Mouse (Mus musculus) intestine, embryonic 15.5 days (tissue): ENCODE measurements around the gene Pex11a. TPM values are rescaled to one million over a fixed set of nuclear protein-coding genes. Genes with fewer than 3 reads are reported as not detected.

Source experiments
- ATAC-seq: fragments of 200-750 bp; cut with Nextera tagmentation; 2 replicates; pipeline ENCODE4 v1.8.0; 2017; ENCODE audit warnings: moderate TSS enrichment, moderate library complexity
- H3K27ac ChIP-seq: fragments of 300-500 bp; sonication (generic); 2 replicates; pipeline ENCODE4 v1.5.1; 2015; ENCODE audit warnings: mild to moderate bottlenecking, inconsistent platforms
- H3K27me3 ChIP-seq: fragments of 300-500 bp; sonication (generic); replicated peaks from 2 replicates; pipeline ENCODE4 v1.6.1; 2015; ENCODE audit warnings: inconsistent platforms
- H3K36me3 ChIP-seq: fragments of 300-500 bp; sonication (generic); 2 replicates; pipeline ENCODE4 v1.6.1; 2015; ENCODE audit warnings: inconsistent platforms
- H3K4me1 ChIP-seq: fragments of 300-500 bp; sonication (generic); replicated peaks from 2 replicates; pipeline ENCODE4 v1.6.1; 2015; ENCODE audit warnings: inconsistent platforms
- H3K4me2 ChIP-seq: fragments of 300-500 bp; sonication (generic); replicated peaks from 2 replicates; pipeline ENCODE4 v1.6.1; 2015; ENCODE audit warnings: mild to moderate bottlenecking, inconsistent platforms
- H3K4me3 ChIP-seq: fragments of 300-500 bp; sonication (generic); replicated peaks from 2 replicates; pipeline ENCODE4 v1.5.1; 2015; ENCODE audit warnings: inconsistent platforms
- H3K9ac ChIP-seq: fragments of 300-500 bp; sonication (generic); 2 replicates; pipeline ENCODE4 v1.6.1; 2015; ENCODE audit warnings: inconsistent platforms
- H3K9me3 ChIP-seq: fragments of 300-500 bp; sonication (generic); 2 replicates; pipeline ENCODE4 v1.6.1; 2016; ENCODE audit warnings: inconsistent platforms
- WGBS: fragments of 180-500 bp; shearing (Covaris S2); methylation state at CpG from one replicate; pipeline ENCODE4 v1.1.7; 2015; 5-methylcytosine and 5-hydroxymethylcytosine counted together
- polyA plus RNA-seq: library from polyadenylated mRNA; unstranded; fragments of >200 nt; fragmentation: Nextera tagmentation; extraction: Ambion mirVana; gene quantifications from 2 replicates; pipeline ENCODE4 v1.2.1, GENCODE M21; 2015

Gene Pex11a
- polyA plus RNA-seq, 1 experiment from 2014 or later = 9.6 TPM

DNA sequence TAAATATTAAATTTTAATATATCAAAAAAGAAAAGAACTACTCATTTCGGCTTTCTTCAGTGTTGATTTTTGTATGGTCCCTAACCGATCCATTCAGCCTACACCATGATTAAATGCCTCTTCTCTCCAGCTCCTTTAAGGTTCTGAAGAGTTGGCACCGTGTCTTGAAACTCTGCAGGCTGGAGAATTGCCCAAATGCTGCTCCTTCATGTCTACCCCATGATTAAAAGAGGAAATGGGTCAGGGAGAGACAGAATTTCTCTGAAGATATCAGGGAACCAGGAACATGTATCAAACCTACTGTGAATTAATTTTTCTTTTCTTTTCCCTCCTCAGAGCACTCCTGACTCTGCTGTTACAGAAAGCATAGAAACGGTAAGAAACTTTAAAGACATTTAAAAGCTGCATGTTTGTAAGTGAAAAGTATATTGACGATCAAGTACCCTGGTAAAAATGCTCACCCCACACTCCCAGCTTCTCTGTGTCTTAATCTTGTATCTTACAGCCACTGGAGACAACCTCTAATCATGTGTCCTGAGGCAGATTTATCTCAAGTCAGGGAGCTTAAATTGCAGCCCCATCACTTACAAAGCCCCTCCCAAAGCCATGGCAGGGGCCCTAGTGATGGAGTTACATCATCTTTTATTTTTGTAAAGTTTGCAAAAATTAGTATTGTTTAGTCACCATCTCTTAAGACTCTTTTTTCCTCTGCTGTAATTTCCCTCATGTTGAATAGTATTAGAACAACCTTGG, 18.4 kb upstream of the Pex11a start:
- no peak for ATAC-seq
- 68% methylated on average over 5 of the region's 5 CpGs for WGBS
- Histone ChIP-seq H3K9ac (no peak overlapping the region), H3K4me3 (no peak overlapping the region), H3K4me2 (no peak overlapping the region), H3K9me3 (no peaks in the 10 kb centered on the region), H3K27me3 (no peaks in the 10 kb centered on the region; the same call in 1 of the 2 replicates), H3K27ac (no peak overlapping the region), H3K4me1 (no peaks in the 10 kb centered on the region), H3K36me3 (no peaks in the 10 kb centered on the region)

- no peaks in the 10 kb centered on the region; the same call in 1 of the 2 replicates for H3K27me3 ChIP-seq
- no peaks in the 10 kb centered on the region for H3K36me3 ChIP-seq
Measured at GRCm38 (mm10) chr7:79759766-79760165, 16.8 kb upstream of the Pex11a start.

DNA sequence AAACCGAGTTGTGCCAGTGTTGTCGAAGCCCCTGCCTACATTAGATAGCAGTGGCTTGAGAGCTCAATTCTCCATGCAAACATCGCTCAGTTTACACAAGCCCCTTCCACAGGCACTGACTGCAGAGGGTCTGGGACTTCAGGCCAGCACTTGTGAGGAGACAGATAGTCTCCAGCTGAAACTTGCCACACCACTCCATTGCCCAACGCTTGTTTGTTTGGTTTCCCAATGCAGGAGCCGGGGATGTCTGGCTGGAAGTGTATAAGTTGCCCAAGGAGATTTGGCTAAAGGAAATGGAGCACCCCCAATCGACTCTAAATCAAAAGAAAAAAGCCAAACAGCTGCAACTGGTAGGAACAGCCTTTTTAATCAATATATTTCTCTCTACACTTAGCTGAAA, 15.2 kb upstream of the Pex11a start:
- H3K4me3 ChIP-seq = no peak overlapping the region
- no peak overlapping the region for H3K27ac ChIP-seq
- H3K9ac ChIP-seq = no peak overlapping the region
- no peak for ATAC-seq
- H3K9me3 ChIP-seq = no peaks in the 10 kb centered on the region
- no peaks in the 10 kb centered on the region; the same call in 1 of the 2 replicates for H3K27me3 ChIP-seq
- no peaks in the 10 kb centered on the region for H3K4me1 ChIP-seq
- WGBS = 40% methylated on average over 6 of the region's 6 CpGs
- no peak overlapping the region for H3K4me2 ChIP-seq
- H3K36me3 ChIP-seq = no peaks in the 10 kb centered on the region

More at GRCm38 (mm10) chr7:79759766-79760165, 16.8 kb upstream of the Pex11a start:
- H3K4me3 ChIP-seq = no peak overlapping the region
- H3K4me1 ChIP-seq = no peaks in the 10 kb centered on the region
- ATAC-seq = no peak
- no peak overlapping the region for H3K9ac ChIP-seq
- no peak overlapping the region for H3K27ac ChIP-seq
- no peak overlapping the region for H3K4me2 ChIP-seq
- H3K9me3 ChIP-seq = no peaks in the 10 kb centered on the region

GRCm38 (mm10) chr7:79756334-79756733, 13.4 kb upstream of the Pex11a start:
- no peak for ATAC-seq
- Histone ChIP-seq H3K4me1 (no peaks in the 10 kb centered on the region), H3K4me3 (no peak overlapping the region), H3K27me3 (no peaks in the 10 kb centered on the region; the same call in 1 of the 2 replicates), H3K27ac (no peak overlapping the region), H3K36me3 (no peaks in the 10 kb centered on the region), H3K4me2 (no peak overlapping the region), H3K9ac (no peak overlapping the region), H3K9me3 (no peaks in the 10 kb centered on the region)
- WGBS = 49% methylated on average over 2 of the region's 2 CpGs

GRCm38 (mm10) chr7:79749511-79749910, 6.6 kb upstream of the Pex11a start:
- WGBS = 87% methylated on average over 6 of the region's 6 CpGs
- H3K36me3 ChIP-seq = no peaks in the 10 kb centered on the region

DNA sequence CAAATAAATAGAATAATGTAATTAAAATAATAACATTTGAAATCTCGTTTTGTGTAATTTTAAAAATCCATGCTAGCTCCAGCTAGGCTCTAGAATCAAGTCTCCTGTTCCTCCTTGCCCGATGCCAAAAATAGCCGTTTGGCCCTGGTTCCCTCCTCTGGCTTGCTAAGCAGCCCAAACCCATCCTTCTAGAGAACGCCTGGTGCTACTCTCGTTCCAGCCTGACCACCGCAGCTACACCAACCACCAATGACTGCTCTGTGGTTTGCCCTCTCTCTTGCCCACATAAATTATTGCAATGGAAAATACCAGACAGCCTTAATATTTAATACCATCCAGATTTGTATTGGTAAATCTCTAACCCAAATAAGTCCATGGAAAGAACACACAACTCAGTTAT, 4.7 kb upstream of the Pex11a start:
- Histone ChIP-seq H3K27ac (no peak overlapping the region), H3K4me2 (no peak overlapping the region), H3K4me3 (no peak overlapping the region), H3K27me3 (no peaks in the 10 kb centered on the region), H3K9me3 (no peaks in the 10 kb centered on the region), H3K36me3 (no peaks in the 10 kb centered on the region), H3K4me1 (0 out of 2 replicates have a peak, but pooled peaks cover 2% of the 10 kb centered on the region), H3K9ac (no peak overlapping the region)
- WGBS = 82% methylated on average over 6 of the region's 6 CpGs
- no peak for ATAC-seq

More at GRCm38 (mm10) chr7:79749511-79749910, 6.6 kb upstream of the Pex11a start:
- ATAC-seq = no peak
- H3K9me3 ChIP-seq = no peaks in the 10 kb centered on the region
- no peak overlapping the region for H3K4me3 ChIP-seq
- no peaks in the 10 kb centered on the region for H3K27me3 ChIP-seq
- no peak overlapping the region for H3K9ac ChIP-seq
- no peak overlapping the region for H3K4me2 ChIP-seq
- no peaks in the 10 kb centered on the region for H3K4me1 ChIP-seq
- H3K27ac ChIP-seq = no peak overlapping the region

GRCm38 (mm10) chr7:79744585-79744984, 1.7 kb upstream of the Pex11a start:
- Histone ChIP-seq H3K4me2 (no peak overlapping the region), H3K27me3 (no peaks in the 10 kb centered on the region), H3K4me1 (0 out of 2 replicates have a peak, but pooled peaks cover 2% of the 10 kb centered on the region), H3K27ac (no peak overlapping the region), H3K9me3 (no peaks in the 10 kb centered on the region), H3K4me3 (no peak overlapping the region), H3K9ac (no peak overlapping the region), H3K36me3 (no peaks in the 10 kb centered on the region)
- ATAC-seq = no peak
- WGBS = 71% methylated on average over 5 of the region's 5 CpGs

DNA sequence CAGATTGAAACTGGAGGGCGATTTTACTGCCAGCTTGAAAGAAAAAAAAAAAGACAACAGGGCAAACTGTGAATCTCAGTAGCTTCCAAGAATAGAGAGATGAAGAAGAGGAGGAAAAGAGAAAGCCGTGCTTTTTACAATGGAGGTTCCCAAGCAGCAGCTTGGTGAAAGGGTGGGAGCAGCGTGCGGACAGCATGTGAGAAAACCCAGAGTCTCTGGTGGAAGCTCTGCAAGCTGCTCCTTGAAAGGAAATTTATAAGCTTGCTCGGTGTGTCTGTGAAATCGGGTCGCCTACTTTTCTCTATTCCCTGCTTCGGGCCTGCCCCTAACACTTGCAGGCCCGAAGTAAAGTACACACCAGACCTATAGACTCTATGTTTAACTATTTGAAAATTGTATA, 1.1 kb upstream of the Pex11a start:
- Histone ChIP-seq H3K27me3 (no peaks in the 10 kb centered on the region), H3K4me2 (no peak overlapping the region), H3K36me3 (no peaks in the 10 kb centered on the region), H3K9me3 (no peaks in the 10 kb centered on the region), H3K4me3 (no peak overlapping the region), H3K9ac (no peak overlapping the region), H3K4me1 (0 out of 2 replicates have a peak, but pooled peaks cover 2% of the 10 kb centered on the region), H3K27ac (no peak overlapping the region)
- WGBS = 76% methylated on average over 9 of the region's 9 CpGs
- ATAC-seq = no peak

GRCm38 (mm10) chr7:79742277-79742658, 663 bp downstream of the Pex11a start:
- Histone ChIP-seq H3K4me3 (peak overlapping the region; percentile 60), H3K9ac (peak overlapping the region; percentile 55), H3K36me3 (peaks cover 3% of the 10 kb centered on the region; the same call in 1 of the 2 replicates), H3K27me3 (no peaks in the 10 kb centered on the region), H3K4me2 (peak overlapping the region; percentile 87), H3K27ac (no peak overlapping the region), H3K9me3 (no peaks in the 10 kb centered on the region), H3K4me1 (0 out of 2 replicates have a peak, but pooled peaks cover 2% of the 10 kb centered on the region)
- 13% methylated on average over 11 of the region's 11 CpGs for WGBS
- no peak for ATAC-seq

DNA sequence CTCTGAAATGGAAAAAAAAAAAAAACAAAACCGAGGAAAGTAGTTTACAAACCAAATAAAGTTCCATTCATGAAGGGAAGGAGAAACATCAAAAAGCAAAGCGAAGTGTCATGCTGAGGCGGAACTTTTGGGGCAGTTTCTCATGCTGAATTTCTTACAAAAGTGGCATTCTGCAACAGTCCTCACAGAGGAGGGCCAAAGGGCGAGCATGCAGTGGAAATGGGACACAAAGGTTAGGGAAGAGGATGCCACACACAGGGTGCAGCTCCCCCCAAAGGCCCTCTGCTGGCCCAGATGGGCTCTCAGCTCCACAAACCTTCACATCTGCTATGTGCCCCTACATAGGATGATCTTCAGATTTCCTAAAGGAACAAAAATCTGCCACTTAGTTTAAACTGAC, 2.7 kb downstream of the Pex11a start:
- no peak overlapping the region for H3K9ac ChIP-seq
- H3K9me3 ChIP-seq = no peaks in the 10 kb centered on the region
- H3K4me2 ChIP-seq = no peak overlapping the region
- H3K27ac ChIP-seq = no peak overlapping the region
- ATAC-seq = no peak
- H3K27me3 ChIP-seq = no peaks in the 10 kb centered on the region
- WGBS = 80% methylated on average over 4 of the region's 4 CpGs
- peaks cover 3% of the 10 kb centered on the region; the same call in 1 of the 2 replicates for H3K36me3 ChIP-seq
- 0 out of 2 replicates have a peak, but pooled peaks cover 2% of the 10 kb centered on the region for H3K4me1 ChIP-seq
- H3K4me3 ChIP-seq = no peak overlapping the region

GRCm38 (mm10) chr7:79738913-79739312, 4.0 kb downstream of the Pex11a start:
- no peak for ATAC-seq
- H3K4me3 ChIP-seq = no peak overlapping the region
- H3K27ac ChIP-seq = no peak overlapping the region
- H3K36me3 ChIP-seq = peaks cover 3% of the 10 kb centered on the region; the same call in 1 of the 2 replicates
- 0 out of 2 replicates have a peak, but pooled peaks cover 9% of the 10 kb centered on the region for H3K4me1 ChIP-seq
- WGBS = 93% methylated on average over 2 of the region's 2 CpGs
- H3K27me3 ChIP-seq = no peaks in the 10 kb centered on the region
- H3K4me2 ChIP-seq = no peak overlapping the region
- H3K9ac ChIP-seq = no peak overlapping the region
- H3K9me3 ChIP-seq = no peaks in the 10 kb centered on the region

DNA sequence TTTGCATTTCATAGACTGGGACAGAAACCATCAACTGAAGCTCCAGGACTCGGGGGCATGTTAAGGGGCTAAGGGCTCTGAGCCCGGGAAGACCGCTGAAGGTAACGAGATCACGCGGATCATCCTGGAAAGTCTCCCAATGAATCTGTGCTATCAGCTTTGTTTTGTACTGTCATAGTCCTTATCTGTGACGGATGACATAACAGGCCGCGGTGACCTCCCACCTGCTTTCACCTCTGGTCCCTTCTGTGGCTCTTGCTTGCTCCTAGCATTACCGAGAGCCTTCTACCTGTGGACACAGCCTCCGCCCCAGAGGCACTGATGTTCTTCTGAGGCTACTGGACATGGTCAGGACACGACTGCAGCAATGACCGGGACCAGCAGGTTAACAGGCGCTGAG, 6.4 kb downstream of the Pex11a start:
- no peak overlapping the region for H3K27ac ChIP-seq
- no peaks in the 10 kb centered on the region for H3K27me3 ChIP-seq
- no peak overlapping the region for H3K4me3 ChIP-seq
- H3K4me1 ChIP-seq = 0 out of 2 replicates have a peak, but pooled peaks cover 8% of the 10 kb centered on the region
- WGBS = 88% methylated on average over 14 of the region's 14 CpGs
- no peak overlapping the region for H3K9ac ChIP-seq
- H3K4me2 ChIP-seq = no peak overlapping the region
- ATAC-seq = no peak
- no peaks in the 10 kb centered on the region for H3K9me3 ChIP-seq
- H3K36me3 ChIP-seq = peaks cover 3% of the 10 kb centered on the region; the same call in 1 of the 2 replicates
